Mouse (Mus musculus): ENCODE data around the gene Zfp653.

GRCm38 (mm10) chr9:22051958-22052254 lies 19.3 kb downstream of the Zfp653 start, which contains the start of gene Elavl3:
- no peak for TF ChIP-seq CTCF (IDR thresholded peaks at IDR 0.05; ENCODE audit: low read depth)
- no peak for TF ChIP-seq EP300 (IDR thresholded peaks at IDR 0.05; ENCODE audit: low read depth)
